Mouse (Mus musculus) inflammation-experienced regulatory T-cells, adult 6 months (primary cell): ENCODE results near the gene Gm16513. TPM values are rescaled to one million over a fixed set of nuclear protein-coding genes. Genes with fewer than 3 reads are reported as not detected.
"Not testable (repeated sequence)": the region's sequence is repeated elsewhere in the genome, so short reads cannot be mapped to it uniquely, and the experiment has no call there.

ENCODE experiments used
- ATAC-seq: one replicate; pipeline ENCODE4 v1.8.0; 2017
- polyA plus RNA-seq, 3 experiments: library from polyadenylated mRNA; unstranded; fragments of 100-300 nt; shearing (Covaris generic); gene quantifications; one replicate each; pipeline ENCODE4 v1.2.1; 2017

Gene Gm16513
- under 1 TPM in 1 of 3 experiments, not detected in 2; 0.39 TPM for polyA plus RNA-seq

DNA sequence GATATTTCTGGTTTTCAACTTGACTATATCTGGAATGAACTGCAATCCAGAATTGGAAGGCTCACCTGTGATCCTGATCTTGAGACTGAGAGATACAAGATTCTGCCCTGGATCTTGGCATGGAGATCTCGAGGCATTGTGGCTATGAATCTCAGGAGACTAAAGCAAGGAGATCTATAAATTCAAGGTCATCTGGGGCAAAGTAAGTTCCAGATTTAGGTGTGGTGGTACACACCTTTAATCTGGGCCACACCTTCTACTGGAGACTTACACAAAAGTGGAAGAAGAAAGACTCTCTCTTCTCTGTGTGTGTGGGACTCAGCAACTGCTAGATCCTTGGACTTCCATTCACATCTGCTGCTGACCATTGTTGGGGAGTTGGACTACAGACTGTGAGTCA is at the start of gene Gm16513:
Gm16513 (plus strand) TSS at position 301 of the 400 bp plus-strand sequence.
- ATAC-seq = not testable (repeated sequence)

Other genes with a start within 250 kb of the Gm16513 start
- gene Gm6367, start 194.0 kb upstream of the Gm16513 start, polyA plus RNA-seq = not detected
- gene Gm7942, start 75.7 kb upstream of the Gm16513 start, polyA plus RNA-seq = not detected
- not detected for gene Gm10424, start 90.1 kb downstream of the Gm16513 start, polyA plus RNA-seq
- gene Gm3259, start 123.3 kb downstream of the Gm16513 start, polyA plus RNA-seq = not detected